ENCODE assay signal across 8 mouse cellular contexts in the genomic region with DNA sequence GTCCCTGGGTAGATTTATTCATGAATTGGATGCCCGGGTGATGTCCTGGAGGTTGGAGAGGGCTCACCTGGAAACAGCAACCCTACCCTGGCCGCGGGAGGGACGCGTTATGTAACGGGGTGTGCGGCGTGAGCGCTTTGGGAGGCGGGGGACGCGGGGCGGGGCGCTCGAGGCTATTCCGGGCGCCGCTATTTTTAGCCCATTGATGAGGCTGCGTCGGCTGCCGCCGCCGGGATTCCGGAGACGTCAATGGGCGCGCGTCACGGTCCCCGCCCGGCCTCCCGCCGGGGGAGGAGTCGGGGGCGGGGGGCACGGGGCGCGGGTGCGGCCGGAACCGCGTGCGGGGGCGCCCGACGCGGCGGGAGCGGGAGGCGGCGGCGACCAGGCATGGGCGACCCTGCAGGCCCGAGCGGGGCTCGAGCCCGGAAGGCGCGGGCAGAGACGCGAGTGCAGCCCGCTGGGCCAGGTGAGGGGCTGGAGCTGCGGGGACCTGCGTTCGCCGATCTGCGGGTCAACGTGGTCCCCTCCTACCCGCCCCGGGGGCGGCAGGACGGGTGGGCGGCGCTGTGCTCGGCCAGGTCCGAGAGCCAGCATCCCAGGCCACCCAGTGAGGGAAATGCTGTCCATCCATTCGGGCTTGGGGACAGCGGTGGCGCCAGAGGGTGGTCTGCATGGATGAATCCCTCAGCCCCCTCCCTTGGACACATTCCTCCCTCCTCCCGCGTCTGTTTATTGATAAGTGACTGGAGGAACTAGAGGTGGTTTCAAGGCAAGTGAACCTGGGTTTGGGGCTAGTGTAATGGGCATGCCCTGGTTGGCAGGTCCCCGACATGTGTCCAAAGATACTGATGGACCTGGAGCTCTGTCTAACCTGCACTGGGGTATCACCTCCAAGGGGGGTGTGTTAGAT. TPM values are rescaled to one million over a fixed set of nuclear protein-coding genes. Genes with fewer than 3 reads are reported as not detected.
DNase-seq lines count a peak whose midpoint lies in the region; ATAC-seq and TF ChIP-seq lines count a peak whose summit lies in the region.

Nr4a1 (plus strand) TSS at position 384 of the 910 bp plus-strand sequence.

- no peaks in the 10 kb centered on the region for H3K27me3 ChIP-seq in ES-Bruce4 (ENCODE audit: control insufficient read depth, insufficient read depth, low read length, poor library complexity, severe bottlenecking)
- H3K27me3 ChIP-seq in forebrain, embryonic 15.5 days = no peaks in the 10 kb centered on the region
- H3K27me3 ChIP-seq in lung, embryonic 15.5 days = no peaks in the 10 kb centered on the region

- TF ChIP-seq CTCF in ES-Bruce4 (IDR thresholded peaks at IDR 0.05; ENCODE audit: low read depth, low read length) = no peak
- no peak for TF ChIP-seq CTCF in brain, embryonic 14.5 days (IDR thresholded peaks at IDR 0.05; ENCODE audit: borderline replicate concordance, extremely low read depth, insufficient read depth, insufficient read length)
- TF ChIP-seq CTCF in olfactory bulb, adult 2 months (IDR thresholded peaks at IDR 0.05; ENCODE audit: insufficient read depth, low read depth, low read length) = no peak

- 0 out of 2 replicates have a peak, but pooled peaks have one; percentile 10 for TF ChIP-seq EP300 in ES-Bruce4 (IDR thresholded peaks at IDR 0.05; ENCODE audit: insufficient read depth, low read depth, low read length)

- H3K9me3 ChIP-seq in ES-Bruce4 (replicated peaks; ENCODE audit: control insufficient read depth, insufficient read depth, low read length, poor library complexity, severe bottlenecking) = no peaks in the 10 kb centered on the region
- H3K9me3 ChIP-seq in forebrain, embryonic 15.5 days = no peaks in the 10 kb centered on the region
- H3K9me3 ChIP-seq in lung, embryonic 15.5 days = no peaks in the 10 kb centered on the region

- peaks cover 12% of the 10 kb centered on the region for H3K4me1 ChIP-seq in ES-Bruce4 (ENCODE audit: control insufficient read depth, insufficient read depth, low read length)
- H3K4me1 ChIP-seq in forebrain, embryonic 15.5 days = peaks cover 12% of the 10 kb centered on the region
- H3K4me1 ChIP-seq in lung, embryonic 15.5 days = peaks cover 12% of the 10 kb centered on the region
- H3K4me1 ChIP-seq in olfactory bulb, adult 2 months (ENCODE audit: control insufficient read depth, insufficient read depth, low read length) = peaks cover 30% of the 10 kb centered on the region

- H3K36me3 ChIP-seq in ES-Bruce4 (ENCODE audit: control insufficient read depth, insufficient read depth, low read length, poor library complexity, severe bottlenecking) = no peaks in the 10 kb centered on the region
- H3K36me3 ChIP-seq in forebrain, embryonic 15.5 days = no peaks in the 10 kb centered on the region
- no peaks in the 10 kb centered on the region for H3K36me3 ChIP-seq in lung, embryonic 15.5 days

- H3K4me2 ChIP-seq in forebrain, embryonic 15.5 days (replicated peaks) = peak within 1 kb of the TSS; percentile 97
- H3K4me2 ChIP-seq in lung, embryonic 15.5 days = peak within 1 kb of the TSS; percentile 94

- under 1% methylated on average over 82 of the region's 82 CpGs for WGBS in forebrain, embryonic 15.5 days
- 1% methylated on average over 77 of the region's 82 CpGs for WGBS in lung, embryonic 15.5 days
- WGBS in olfactory bulb, adult 2 months = 2% methylated on average over 71 of the region's 82 CpGs

- intact Hi-C loops in heart, postnatal 14 days (cut with DNase I) = no loop called here

- H3K4me3 ChIP-seq in ES-Bruce4 (ENCODE audit: low read depth, low read length) = peak within 1 kb of the TSS; percentile 78
- H3K4me3 ChIP-seq in forebrain, embryonic 15.5 days = peak within 1 kb of the TSS; percentile 74
- peak within 1 kb of the TSS; percentile 60 for H3K4me3 ChIP-seq in lung, embryonic 15.5 days
- H3K4me3 ChIP-seq in olfactory bulb, adult 2 months (ENCODE audit: insufficient read depth, low read depth, low read length) = peak within 1 kb of the TSS; percentile 70

- peak within 1 kb of the TSS; percentile 74 for H3K9ac ChIP-seq in ES-Bruce4 (ENCODE audit: low read depth, poor library complexity, severe bottlenecking)
- H3K9ac ChIP-seq in forebrain, embryonic 15.5 days (replicated peaks) = peak within 1 kb of the TSS; percentile 85
- peak within 1 kb of the TSS; percentile 72 for H3K9ac ChIP-seq in lung, embryonic 15.5 days

- no peak for TF ChIP-seq POLR2A in ES-Bruce4 (IDR thresholded peaks at IDR 0.05; ENCODE audit: insufficient read depth, low read length)
- TF ChIP-seq POLR2A in brain, embryonic 14.5 days (IDR thresholded peaks at IDR 0.05; ENCODE audit: borderline replicate concordance, extremely low read depth, insufficient read depth, insufficient read length, poor library complexity, severe bottlenecking) = 0 out of 2 replicates have a peak, but pooled peaks have one; percentile 13
- no peak for TF ChIP-seq POLR2A in olfactory bulb, adult 2 months (IDR thresholded peaks at IDR 0.05; ENCODE audit: insufficient read depth, low read depth, low read length)

- H3K27ac ChIP-seq in ES-Bruce4 (ENCODE audit: insufficient read depth, low read length) = peak within 1 kb of the TSS; percentile 61
- H3K27ac ChIP-seq in forebrain, embryonic 15.5 days (replicated peaks) = no peak within 1 kb of the TSS
- peak within 1 kb of the TSS; percentile 30; the same call in 1 of the 2 replicates for H3K27ac ChIP-seq in lung, embryonic 15.5 days
- H3K27ac ChIP-seq in olfactory bulb, adult 2 months (ENCODE audit: insufficient read depth, low read depth, low read length) = peak within 1 kb of the TSS; percentile 83

- DNase-seq in brain, embryonic 14.5 days (ENCODE audit: low read depth) = peak; percentile 69
- DNase-seq in heart, postnatal 14 days = peak; percentile 87 to 88
- DNase-seq in kidney, postnatal 4 days = peak; percentile 75 to 81
- DNase-seq in thymus, postnatal 25 days = peak; percentile 72

- ATAC-seq in forebrain, embryonic 15.5 days (replicated peaks) = peak; percentile 68
- peak; percentile 80 for ATAC-seq in lung, embryonic 15.5 days (ENCODE audit: borderline replicate concordance, extremely low read depth, low FRiP score, low TSS enrichment)

RNA-seq across cellular contexts. Expression of gene Nr4a1, which starts in this region (rescaled TPM):
- 29.4 and 31.9 TPM in 2 replicates for polyA plus RNA-seq in ES-Bruce4 (2011; ENCODE audit: insufficient read depth, insufficient read length, low read depth, missing spikeins)
- polyA plus RNA-seq in brain, embryonic 14.5 days (2012; rRNA removed) = 5.4 and 10.5 TPM in 2 replicates
- polyA plus RNA-seq in forebrain, embryonic 15.5 days (2015; fragmentation: Nextera tagmentation; extraction: Ambion mirVana) = 3.7 and 4.3 TPM in 2 replicates
- total RNA-seq in heart, postnatal 14 days (2021) = 10 to 100 TPM; 14.0 to 63.1 TPM
- polyA plus RNA-seq in lung, embryonic 15.5 days (2015; fragmentation: Nextera tagmentation; extraction: Ambion mirVana) = 9.2 and 9.9 TPM in 2 replicates
- polyA plus RNA-seq in olfactory bulb, adult 2 months (2012; ENCODE audit: insufficient read depth, insufficient read length, low replicate concordance, missing spikeins) = not detected in 2 replicates
